Mouse (Mus musculus): Measurements from ENCODE around the gene Asb6.

Asb6 gene

DNA sequence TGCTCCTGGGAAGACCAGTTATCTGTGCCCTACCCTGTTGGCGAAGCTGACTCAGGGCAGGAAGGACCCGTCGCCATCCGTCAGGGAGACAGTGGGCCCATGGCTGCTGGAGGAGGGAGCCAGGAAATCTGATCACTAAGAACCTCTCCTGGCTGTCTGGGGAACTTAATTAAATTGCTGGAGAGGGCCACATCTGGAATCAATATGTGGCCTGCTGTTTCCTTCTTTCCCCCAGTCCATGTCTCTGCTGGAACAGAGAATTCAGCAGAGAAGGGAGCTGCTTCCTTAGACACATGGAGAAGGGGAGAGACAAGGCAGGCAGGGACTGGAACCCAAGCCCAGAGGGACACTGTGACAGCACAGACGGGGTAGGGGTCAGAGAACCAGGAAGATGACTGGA is 3.5 kb upstream of the Asb6 start:
- DNase-seq: no peak

DNA sequence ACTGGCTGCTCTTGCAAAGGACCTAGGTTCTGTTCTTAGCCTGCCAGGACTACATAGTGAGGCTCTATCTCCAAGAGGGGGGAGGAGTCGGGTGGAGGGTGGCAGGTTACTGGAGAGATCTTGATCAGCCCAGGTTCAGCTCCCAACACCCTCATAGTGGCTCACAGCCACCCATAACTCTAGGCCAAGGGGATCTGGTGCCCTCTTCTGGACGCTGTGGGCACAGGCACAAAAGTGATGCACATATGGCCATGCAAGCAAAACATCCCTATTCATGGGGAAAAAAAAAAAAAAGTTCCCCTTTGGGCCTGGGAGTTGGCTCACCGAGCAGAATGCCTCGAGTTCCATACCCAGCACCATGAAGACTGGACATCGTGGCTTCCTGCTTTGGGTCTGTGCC is 818 bp downstream of the Asb6 start:
- peak in 1 of 2 experiments; percentile 57 for DNase-seq

DNA sequence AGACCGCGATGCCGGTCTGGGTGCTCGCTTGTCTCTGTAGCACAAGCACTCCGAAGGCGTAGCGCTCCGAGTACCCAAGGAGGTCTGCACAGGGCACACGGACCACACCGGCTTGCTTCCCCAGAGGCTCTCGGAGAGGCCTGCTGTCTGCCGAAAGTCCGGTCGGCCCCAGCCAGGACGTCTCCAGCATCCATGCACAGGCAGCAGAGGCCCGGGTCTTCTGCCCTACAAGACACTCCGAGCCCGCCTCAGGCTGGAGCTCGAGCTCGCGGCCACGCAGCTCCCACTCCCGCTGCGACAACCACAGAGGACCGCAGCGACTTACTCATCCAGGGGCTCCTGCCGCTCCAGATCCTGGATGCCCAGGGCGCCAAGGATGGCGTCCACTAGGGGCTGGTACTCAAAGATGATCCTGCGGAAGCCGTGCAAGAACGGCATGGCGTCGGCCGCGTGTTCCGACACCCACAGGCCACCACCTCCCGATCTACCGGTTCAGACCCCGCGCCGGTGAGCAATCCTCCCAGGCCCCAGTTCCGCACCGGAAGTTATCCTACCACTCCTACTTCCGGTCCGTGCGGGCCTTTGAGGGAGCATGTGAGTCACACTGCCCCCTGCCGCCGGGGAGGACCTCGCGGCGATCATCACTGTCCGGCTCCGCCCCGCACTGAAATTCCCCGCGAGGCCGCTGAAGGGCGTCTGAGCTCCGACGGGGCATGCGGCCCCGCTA is 2.2 kb downstream of the Asb6 start:
- DNase-seq: peak; percentile 94 to 99

DNA sequence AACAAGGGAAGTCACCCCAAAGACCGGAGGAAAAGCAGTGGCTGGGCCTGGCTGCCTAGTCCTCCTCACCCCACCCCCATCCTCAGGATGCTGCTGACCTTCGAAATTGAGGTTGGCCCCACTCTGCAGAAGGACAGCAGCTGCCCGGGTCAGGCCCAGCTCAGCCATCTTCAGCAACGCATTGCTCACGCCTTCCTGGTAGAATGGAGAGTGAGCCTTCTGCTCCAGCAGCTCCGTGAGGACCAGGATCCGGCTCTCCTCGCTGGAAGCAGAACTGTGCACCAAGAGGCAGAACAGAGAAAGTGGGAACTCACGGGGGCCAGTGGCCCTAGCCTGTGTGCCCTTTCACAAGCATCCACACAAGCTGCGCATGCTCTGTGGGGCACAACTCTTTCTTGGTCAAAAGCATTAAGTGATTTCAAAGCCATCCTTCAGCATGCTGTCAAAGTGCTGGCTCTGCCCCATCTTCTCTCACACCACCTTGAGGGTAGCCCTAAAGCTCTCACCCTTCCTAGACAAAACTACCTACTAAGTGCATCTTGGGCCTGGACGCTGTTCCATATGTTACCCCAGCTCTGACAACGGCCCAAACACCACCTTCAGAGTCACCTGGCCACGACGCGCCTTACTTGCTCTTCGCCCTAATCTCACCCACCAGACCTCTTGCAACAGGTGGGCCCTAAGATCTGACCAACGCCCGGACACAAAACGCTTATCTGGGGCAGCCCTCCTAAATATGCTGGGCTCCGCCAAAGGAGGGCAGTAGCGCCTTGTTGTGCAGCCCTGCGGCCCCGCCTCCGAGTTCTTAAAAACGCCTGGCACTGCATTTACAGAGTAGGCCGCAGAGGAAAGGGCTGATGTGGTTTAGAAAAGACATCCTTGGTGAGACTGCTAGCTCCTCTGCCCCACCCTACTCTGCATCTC is 3.0 kb downstream of the Asb6 start:
- peak; percentile 62 to 78 for DNase-seq

DNA sequence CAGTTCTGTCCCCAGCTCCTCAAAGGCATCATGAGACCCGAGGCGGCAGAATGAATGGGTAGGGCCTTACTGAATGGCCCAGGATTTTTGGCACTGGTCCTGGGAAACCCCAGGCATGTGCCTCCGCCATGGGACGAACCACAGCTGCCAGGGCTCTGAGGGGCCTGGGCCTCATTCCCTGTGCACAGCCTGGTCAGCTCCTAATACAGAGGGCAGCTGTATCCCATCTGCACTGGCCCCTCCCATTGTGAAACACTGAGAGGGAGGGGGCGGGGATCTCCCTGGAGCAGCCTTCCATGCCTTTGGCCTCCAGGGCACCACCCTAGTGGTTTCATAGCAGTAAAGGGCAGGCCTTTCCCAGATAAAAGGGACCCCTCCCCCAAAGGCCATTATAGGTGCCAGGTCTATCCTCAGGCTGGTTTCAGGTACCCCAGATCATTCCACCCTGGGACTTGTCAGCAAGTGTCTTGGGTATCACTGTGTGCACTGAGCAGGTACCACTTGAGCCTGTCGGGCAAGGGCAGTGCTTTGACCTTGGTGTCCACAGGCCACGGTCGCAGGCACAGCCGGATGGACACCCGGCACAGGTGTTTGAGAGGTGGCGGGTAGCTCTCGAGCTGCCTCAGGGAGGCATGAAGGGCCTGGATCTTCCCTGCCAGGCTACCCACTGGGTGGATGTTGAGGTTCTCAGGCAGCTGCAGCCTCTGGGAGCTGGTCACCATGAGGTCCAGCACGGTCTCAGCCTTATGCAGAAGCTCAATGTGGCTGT is 6.6 kb downstream of the Asb6 start:
- DNase-seq: peak; percentile 57 to 70

DNA sequence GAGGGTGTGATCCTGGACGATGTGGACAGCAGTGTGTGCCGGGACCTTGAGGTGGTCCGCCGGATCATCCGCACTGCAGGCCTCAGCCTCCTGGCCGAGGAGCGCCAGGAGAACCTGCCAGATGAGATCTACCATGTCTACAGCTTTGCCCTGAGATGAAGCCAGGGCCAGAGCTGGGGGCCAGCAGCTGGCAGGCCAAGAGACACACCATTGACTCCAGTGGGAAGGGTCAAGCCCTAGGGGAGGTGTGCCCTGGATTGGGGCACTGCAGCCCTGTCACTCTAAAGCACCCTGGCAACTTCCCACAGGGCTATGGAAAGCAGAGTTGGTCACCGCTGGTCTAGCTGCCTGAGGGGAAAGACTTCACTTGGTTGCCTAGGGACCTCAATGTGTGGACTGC is 7.7 kb downstream of the Asb6 start:
- no peak for DNase-seq

DNA sequence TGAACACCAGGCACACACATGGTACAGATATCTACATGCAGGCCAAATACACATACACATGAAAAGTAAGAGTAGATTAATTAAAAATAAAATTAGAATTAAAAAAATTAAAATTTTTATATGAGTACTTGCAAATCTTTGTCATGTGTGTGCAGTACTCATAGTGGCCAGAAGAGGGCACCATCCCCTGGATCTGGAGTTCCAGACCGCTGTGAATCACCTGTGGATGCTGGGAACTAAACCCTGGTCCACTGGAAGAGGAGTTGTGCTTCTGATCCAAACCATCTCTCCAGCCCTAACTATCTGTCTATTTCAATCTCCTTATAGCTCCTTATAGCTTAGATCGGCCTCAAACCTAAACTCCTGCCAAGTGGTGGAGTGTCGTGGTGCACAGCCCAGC is 9.1 kb downstream of the Asb6 start:
- DNase-seq: no peak

DNA sequence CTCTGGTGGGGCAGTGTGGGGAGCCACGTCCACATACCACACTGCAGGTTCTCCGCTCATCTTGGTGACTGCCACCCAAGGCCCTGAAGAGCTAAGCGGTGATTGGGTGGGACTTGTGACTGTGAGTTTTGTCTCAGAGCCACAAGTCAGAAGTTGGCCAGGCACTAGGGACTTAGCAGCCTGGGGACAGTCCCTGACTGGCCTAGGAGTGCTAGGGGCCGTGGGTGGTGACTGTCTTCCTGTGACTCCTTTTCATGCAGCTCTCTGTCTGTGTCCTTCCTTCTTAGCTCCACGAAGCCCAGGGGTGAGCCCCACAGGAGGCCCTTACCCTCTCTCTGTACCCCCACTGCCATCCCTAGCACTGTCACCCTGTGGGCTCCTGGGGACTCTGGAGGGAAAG is 10.3 kb downstream of the Asb6 start:
- no peak for DNase-seq

DNA sequence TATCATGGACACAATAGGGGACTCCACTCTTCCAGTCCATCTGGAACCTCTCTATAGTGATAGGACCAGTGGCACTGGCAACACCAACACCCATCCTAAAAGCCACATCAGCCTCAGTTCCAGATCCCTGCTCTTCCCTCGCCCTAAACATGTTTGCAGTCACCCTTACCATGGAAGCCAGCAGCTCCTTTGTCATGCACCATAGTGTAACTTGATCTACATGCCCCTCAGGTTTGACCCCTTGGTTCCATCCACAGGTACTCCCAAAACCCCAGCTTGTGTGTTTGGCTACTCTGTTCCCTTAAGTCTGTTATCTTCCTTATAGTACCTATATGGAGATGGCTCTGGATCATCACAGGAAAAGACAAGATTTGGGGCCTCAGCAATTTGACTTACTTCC is 13.8 kb downstream of the Asb6 start:
- no peak for DNase-seq

DNA sequence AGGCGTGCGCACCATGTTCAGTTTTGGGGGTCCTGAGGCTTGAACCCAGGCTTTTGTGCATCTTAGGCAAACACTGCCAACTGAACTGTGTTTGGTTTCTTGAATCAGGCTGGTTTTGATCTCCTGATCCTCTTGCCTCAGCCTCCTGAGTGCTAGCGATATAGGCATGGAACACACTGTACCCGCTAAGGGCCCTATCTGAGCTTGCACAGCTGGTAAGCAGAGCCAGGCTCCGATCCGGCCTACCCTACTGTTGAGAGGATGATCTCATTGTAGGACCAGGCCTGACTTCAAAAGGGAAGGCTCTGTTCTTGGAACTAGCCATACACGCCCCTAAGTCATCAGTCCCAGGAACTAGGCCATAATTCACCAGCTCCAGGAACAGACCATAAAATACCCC is 19.6 kb downstream of the Asb6 start:
- no peak for DNase-seq

DNA sequence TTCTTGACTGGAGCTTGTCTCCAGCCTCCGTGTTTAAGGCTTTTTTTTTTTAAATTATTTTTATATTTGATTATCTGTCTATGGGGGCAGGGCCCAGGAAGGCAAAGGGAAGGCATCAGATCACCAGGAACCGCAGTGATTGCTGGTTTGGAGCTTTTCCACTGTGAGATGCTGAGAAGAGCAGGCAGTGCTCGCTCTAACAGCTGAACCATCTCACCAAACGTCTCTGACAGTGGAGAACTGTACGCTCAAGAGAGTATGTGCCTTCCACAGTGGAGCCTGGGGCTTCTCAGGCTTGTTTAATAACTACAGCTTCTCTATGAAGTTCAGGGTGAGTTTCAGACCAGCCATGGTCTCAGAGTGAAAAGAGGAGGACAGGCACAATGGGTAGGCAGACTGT is 20.6 kb downstream of the Asb6 start:
- no peak for DNase-seq

DNA sequence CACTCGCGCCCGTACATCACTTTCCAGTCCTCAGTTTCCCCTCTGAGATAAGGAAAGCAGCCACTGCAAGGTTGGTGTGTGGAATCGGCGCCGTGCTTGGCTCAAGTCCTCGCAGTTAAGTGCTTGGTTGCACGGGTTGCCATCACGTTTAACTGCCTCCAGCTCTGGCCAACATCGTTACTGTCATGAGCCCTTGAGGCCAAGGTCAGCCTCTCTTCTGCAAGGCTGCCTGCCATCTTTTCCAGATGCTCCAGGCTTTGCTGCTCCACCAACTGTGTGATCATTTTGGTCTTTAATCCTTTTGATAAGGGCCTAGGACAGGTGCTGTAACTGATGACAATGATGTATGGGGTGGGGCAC is 21.9 kb downstream of the Asb6 start:
- no peak for DNase-seq

DNA sequence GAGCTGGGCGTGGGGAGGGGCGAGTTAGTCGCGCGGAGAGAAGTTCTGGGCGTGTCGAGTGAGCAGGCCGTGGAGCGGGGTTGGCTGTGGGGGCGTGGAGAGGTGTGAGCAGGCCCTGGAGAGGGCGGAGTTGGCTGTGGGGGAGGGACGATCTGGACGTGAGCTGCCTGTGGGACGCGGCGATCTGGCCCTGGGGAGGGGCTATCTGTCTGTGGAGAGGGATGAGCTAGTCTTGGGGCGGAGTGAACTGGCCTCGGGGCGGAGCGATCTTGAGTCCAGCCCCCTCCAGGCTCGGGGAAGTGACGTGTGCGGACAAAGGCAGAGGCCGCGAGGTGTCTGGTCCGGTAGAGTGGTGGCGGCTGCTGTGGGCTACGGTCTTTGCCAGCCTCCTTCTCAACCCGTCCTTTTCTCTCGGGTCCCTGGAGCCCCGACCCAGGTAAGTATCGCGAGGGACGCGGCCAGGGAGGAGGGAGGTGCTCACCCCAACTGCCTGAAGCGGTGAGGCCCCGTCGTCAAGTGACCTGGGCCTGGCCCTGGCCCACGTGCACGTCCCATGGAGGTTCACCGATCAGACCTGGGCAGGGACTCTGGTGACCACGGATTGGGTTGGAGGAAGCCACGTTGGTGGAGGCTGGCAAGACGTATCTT is 22.4 kb downstream of the Asb6 start, which contains the start of gene Ntmt1:
Gene Ntmt1 (plus strand): TSS at position 179 of the 648 bp plus-strand sequence.
- peak; percentile 100 for DNase-seq

DNA sequence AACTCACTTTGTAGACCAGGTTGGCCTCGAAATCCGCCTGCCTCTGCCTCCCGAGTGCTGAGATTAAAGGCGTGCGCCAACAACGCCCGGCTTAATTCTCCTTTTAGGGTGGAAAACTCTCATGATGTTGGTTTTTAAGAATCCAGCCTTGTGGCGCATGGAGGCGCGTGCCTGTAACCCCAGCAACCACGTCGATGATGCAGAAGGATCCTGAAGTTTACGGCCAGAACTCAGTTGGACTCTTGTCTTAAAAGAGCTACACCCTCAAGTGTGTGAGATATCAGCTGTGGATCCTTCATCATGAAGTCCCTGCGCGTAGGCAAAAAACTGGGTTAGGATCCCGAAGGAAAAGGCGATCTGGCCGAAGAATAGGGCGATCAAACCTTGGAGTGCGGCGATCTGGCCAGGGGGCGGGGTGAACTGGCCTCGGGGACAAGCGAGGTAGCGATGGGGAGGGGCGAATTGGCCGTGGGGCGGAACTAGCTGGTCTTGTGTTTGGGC is 22.9 kb downstream of the Asb6 start:
- peak in 1 of 2 experiments; percentile 28 for DNase-seq

DNA sequence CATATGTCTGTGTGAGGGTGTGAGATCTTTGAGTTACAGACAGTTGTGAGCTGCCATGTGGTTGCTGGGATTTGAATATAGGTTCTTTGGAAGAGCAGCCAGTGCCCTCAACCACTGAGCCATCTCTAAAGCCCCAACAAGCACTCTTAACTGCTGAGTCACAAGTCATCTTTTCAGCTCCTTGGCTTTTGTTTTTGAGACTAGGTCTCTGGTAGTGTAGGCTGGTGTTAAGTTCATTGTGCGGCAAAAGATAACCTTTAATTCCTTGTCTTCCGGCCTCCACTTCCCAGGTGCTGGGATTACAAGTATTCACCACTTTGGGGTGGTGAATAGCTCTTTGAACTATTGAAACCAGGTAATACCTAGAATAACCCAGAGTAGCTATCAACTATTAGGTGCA is 24.1 kb downstream of the Asb6 start:
- no peak for DNase-seq

DNA sequence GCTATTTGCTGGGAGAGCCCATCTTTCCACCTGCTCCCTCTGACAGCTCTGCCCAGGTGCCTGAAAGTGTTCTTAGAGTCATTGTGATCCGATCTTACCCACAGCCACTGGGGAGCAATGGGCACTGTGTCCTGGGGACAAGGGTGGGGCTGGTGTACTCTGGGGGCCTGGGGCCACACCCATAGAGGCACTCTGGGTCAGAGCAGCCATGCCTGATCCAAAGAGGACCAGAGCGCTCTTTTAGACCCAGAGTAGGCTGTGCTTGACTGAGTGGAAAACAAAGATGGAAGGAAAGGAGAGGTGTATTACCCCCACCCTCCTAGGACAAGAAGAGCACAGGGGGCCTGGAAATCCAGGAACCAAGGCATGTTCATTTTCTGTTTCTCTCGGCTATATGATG is 26.5 kb downstream of the Asb6 start, which contains the start of gene 1700001O22Rik:
Gene 1700001O22Rik (minus strand): TSS at position 58 of the 400 bp plus-strand sequence.
- no peak for DNase-seq

DNA sequence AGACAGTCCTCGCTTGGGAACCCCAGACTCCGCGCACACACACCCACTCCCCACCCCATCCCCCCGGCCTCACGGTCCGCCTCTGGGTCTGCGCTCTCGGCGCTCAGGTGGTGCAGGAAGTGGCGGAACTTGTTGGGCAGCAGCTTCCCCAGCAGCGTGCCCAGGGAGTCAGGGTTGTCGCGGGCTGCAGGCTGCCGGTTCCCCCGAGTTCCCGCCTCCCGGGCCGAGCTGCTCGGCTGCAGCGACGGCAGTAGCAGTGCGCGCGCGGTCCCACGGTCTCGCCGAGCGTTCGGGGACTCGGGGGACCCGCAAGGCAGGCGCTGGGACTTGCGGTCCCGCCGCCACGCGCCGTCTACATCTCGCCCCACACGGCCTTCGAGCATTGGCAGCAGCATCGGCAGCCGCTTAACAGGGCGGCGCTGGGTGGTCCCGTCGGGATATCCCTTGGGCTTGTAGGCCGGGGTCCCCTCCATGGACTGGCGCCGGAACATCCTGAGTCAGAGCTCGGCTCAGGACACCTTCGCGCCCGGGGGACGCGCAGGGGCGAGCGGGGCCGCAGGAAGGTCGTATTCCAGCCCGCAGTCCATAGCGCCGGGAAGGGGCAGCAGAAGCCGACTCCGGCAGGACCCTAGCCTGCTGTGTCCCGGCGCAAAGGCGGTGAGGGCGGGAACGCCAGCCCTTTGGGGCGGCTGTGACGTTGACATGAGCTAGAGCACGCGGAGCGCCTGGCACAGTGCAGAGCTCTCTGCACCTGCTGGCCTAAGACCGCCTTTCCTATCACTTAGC is 28.9 kb downstream of the Asb6 start:
- peak; percentile 39 to 71 for DNase-seq

DNA sequence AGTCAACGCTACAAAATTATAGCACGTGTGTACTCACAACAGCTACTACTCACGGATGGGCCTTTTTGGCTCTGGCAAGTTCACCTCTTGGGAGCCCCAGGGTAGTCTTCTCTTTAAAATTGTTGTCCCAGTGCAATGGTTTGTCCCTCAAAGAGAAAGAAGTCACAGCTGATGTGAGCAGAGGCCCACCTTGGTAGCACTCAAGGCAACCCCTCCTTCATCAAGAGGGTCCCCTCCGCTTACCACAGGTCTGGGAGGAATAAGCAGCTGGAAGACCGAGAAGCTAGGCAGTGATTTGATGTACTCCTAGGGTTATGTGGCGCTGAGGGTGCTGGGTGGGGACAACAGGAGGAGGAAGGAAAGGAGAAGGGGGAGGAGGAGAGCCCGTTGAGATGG is 29.5 kb downstream of the Asb6 start:
- DNase-seq: no peak

DNA sequence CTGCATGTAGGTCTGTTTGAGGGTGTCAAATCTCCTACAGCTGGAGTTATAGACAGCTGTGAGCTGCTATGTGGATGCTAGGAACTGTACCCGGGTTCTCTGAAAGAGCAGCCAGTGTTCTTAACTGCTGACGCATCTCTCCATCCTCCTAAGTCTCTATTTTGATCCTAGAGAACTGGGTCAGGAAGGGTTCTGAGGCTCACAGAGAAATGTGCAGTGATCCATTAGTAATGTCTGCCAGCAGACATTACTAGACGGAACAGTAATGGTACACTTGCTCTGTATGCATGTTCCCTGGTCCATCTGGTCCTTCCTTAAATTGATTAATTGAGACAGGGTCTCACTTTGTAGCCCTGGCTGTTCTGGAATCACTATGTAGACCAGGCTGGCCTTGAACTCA is 30.7 kb downstream of the Asb6 start:
- DNase-seq: no peak

DNA sequence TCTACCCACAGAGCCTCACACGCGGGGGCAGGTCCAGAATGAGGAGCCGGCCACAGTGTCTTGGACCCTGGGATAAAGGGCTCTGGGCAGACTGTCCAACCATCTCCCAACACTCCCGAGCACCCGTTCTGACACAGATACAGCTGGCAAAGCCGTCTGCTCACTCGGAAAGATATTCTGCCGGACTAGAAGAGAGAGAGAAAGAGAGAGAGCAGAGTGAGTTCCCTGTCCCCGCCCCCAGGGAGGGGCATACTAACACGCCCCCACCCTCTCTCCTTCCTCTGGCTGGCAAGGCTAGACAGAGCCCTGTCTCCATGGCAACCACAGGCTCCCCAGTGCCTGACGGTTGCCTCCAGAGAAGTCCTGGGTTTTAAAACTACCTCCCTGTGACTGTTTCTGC is 33.8 kb downstream of the Asb6 start:
- peak; percentile 84 to 90 for DNase-seq

DNA sequence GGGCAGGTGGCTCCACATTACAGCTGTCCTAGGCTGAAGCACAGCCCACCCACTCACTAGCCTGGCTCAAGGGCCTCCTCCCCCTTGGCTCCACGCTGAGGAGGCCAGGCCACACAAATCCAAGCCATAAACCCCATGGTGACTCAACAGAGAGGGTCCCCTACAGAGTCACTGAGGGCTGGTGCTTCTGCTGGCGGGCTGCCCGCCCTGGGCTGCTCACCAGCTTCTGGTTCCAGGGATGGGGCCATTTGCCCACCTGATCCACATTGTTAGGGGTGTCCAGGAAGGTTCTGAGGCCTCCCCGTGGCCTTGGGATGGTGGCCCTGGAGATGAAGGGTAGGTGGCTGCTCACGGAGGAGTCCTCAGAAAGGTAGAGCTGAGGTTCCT is 34.3 kb downstream of the Asb6 start:
- DNase-seq: no peak
